Mouse (Mus musculus) liver, adult 2 months (tissue): ENCODE data around the gene Clasp1.

Experiments
- CTCF ChIP-seq: fragments of 200-500 bp; IDR thresholded peaks from 2 replicates; pipeline ENCODE4 v1.5.1; 2011; ENCODE audit warnings: low read depth, low read length, control low read depth
- POLR2A ChIP-seq: fragments of 200-500 bp; IDR thresholded peaks from 2 replicates; pipeline ENCODE4 v1.6.1; 2011; ENCODE audit warnings: low read length, control low read depth; ENCODE audit not compliant: insufficient read depth; ENCODE audit errors: extremely low read depth

DNA sequence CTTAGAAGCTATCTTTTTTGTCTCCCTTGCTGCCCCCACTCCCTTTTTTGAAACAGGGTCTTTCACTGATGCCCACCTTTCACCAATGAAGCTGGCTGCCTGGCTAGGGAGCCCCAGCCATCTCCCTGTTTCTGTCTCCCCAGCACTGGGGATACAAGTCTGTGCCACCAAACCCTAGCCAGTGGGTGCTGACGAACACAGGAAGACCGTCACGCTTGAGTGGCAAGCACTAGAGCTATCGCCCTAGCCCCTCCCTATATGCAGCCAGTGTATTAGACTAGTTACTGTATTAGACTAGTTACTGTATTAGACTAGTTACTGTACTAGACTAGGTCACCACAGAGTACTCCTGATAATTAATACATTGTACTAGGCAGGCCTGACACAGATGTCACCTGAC, 66.0 kb downstream of the Clasp1 start:
- TF ChIP-seq CTCF (no peak), POLR2A (no peak)
